Comparison of ENCODE assay signal across 8 mouse cellular contexts in genomic region chr19:37207303-37208175, GRCm38 (mm10). TPM values are rescaled to one million over a fixed set of nuclear protein-coding genes. Genes with fewer than 3 reads are reported as not detected.
DNase-seq lines count a peak whose midpoint lies in the region; ATAC-seq and TF ChIP-seq lines count a peak whose summit lies in the region.

TSS of gene March5 (plus strand) at chr19:37207543.

- under 1% methylated on average over 82 of the region's 94 CpGs for WGBS in embryonic facial prominence, embryonic 12.5 days
- WGBS in kidney, adult 2 months = under 1% methylated on average over 94 of the region's 94 CpGs
- under 1% methylated on average over 81 of the region's 94 CpGs for WGBS in limb, embryonic 11.5 days
- WGBS in midbrain, embryonic 13.5 days = under 1% methylated on average over 78 of the region's 94 CpGs

- H3K36me3 ChIP-seq in embryonic facial prominence, embryonic 12.5 days = peaks cover 22% of the 10 kb centered on the region
- H3K36me3 ChIP-seq in kidney, adult 2 months (ENCODE audit: control insufficient read depth, insufficient read depth, low read length) = no peaks in the 10 kb centered on the region; the same call in 1 of the 2 replicates
- peaks cover 5% of the 10 kb centered on the region; the same call in 1 of the 2 replicates for H3K36me3 ChIP-seq in limb, embryonic 11.5 days (ENCODE audit: control insufficient read depth, insufficient read depth, low read length)
- H3K36me3 ChIP-seq in midbrain, embryonic 13.5 days = peaks cover 22% of the 10 kb centered on the region

- no peak for TF ChIP-seq POLR2A in kidney, adult 2 months (IDR thresholded peaks at IDR 0.05; ENCODE audit: low read depth, low read length)

- peak within 1 kb of the TSS; percentile 98 for H3K9ac ChIP-seq in embryonic facial prominence, embryonic 12.5 days
- H3K9ac ChIP-seq in limb, embryonic 11.5 days (ENCODE audit: low read length) = peak within 1 kb of the TSS; percentile 98
- peak within 1 kb of the TSS; percentile 97 for H3K9ac ChIP-seq in midbrain, embryonic 13.5 days (replicated peaks)

- H3K27ac ChIP-seq in embryonic facial prominence, embryonic 12.5 days = peak within 1 kb of the TSS; percentile 93
- peak within 1 kb of the TSS; percentile 94 for H3K27ac ChIP-seq in kidney, adult 2 months (ENCODE audit: insufficient read depth, low read depth, low read length)
- peak within 1 kb of the TSS; percentile 81 for H3K27ac ChIP-seq in limb, embryonic 11.5 days (replicated peaks; ENCODE audit: low read depth, low read length)
- peak within 1 kb of the TSS; percentile 87 for H3K27ac ChIP-seq in midbrain, embryonic 13.5 days

- no peak for TF ChIP-seq CTCF in kidney, adult 2 months (conservative IDR thresholded peaks at IDR 0.05; ENCODE audit: insufficient read depth, insufficient read length, low read depth, low read length)

- H3K4me3 ChIP-seq in embryonic facial prominence, embryonic 12.5 days = peak within 1 kb of the TSS; percentile 91
- peak within 1 kb of the TSS; percentile 84 for H3K4me3 ChIP-seq in kidney, adult 2 months (ENCODE audit: insufficient read depth, low read depth, low read length)
- peak within 1 kb of the TSS; percentile 97 for H3K4me3 ChIP-seq in limb, embryonic 11.5 days (ENCODE audit: low read depth, low read length)
- H3K4me3 ChIP-seq in midbrain, embryonic 13.5 days (replicated peaks) = peak within 1 kb of the TSS; percentile 100

- H3K4me2 ChIP-seq in embryonic facial prominence, embryonic 12.5 days (replicated peaks) = peak within 1 kb of the TSS; percentile 81
- H3K4me2 ChIP-seq in limb, embryonic 11.5 days (ENCODE audit: low read depth, severe bottlenecking) = peak within 1 kb of the TSS; percentile 74
- peak within 1 kb of the TSS; percentile 88 for H3K4me2 ChIP-seq in midbrain, embryonic 13.5 days (replicated peaks)

- no peaks in the 10 kb centered on the region for H3K27me3 ChIP-seq in embryonic facial prominence, embryonic 12.5 days
- no peaks in the 10 kb centered on the region for H3K27me3 ChIP-seq in kidney, adult 2 months (replicated peaks; ENCODE audit: control insufficient read depth, insufficient read depth, low read length)
- H3K27me3 ChIP-seq in limb, embryonic 11.5 days (ENCODE audit: control insufficient read depth, insufficient read depth, low read length) = no peaks in the 10 kb centered on the region
- 0 out of 2 replicates have a peak, but pooled peaks cover 4% of the 10 kb centered on the region for H3K27me3 ChIP-seq in midbrain, embryonic 13.5 days

- H3K9me3 ChIP-seq in embryonic facial prominence, embryonic 12.5 days = no peaks in the 10 kb centered on the region
- H3K9me3 ChIP-seq in limb, embryonic 11.5 days (ENCODE audit: control insufficient read depth, low read length) = no peaks in the 10 kb centered on the region
- H3K9me3 ChIP-seq in midbrain, embryonic 13.5 days = no peaks in the 10 kb centered on the region

- peak; percentile 97 for ATAC-seq in embryonic facial prominence, embryonic 12.5 days (ENCODE audit: insufficient number of reproducible peaks, insufficient read depth, low FRiP score, low TSS enrichment)
- ATAC-seq in limb, embryonic 11.5 days (ENCODE audit: insufficient number of reproducible peaks, low FRiP score, low TSS enrichment, low read depth) = peak; percentile 95
- peak; percentile 100 for ATAC-seq in midbrain, embryonic 13.5 days

- peaks cover 11% of the 10 kb centered on the region for H3K4me1 ChIP-seq in embryonic facial prominence, embryonic 12.5 days
- peaks cover 14% of the 10 kb centered on the region for H3K4me1 ChIP-seq in kidney, adult 2 months (ENCODE audit: control insufficient read depth, insufficient read depth, low read length)
- H3K4me1 ChIP-seq in limb, embryonic 11.5 days (ENCODE audit: control insufficient read depth, insufficient read depth, low read length) = peaks cover 7% of the 10 kb centered on the region; the same call in 1 of the 2 replicates
- H3K4me1 ChIP-seq in midbrain, embryonic 13.5 days (replicated peaks) = peaks cover 20% of the 10 kb centered on the region

- DNase-seq in 3T3-L1 (ENCODE audit: low read depth, low spot score) = peak; percentile 78
- peak; percentile 94 to 95 for DNase-seq in adrenal gland, postnatal 36 days
- peak; percentile 90 to 95 for DNase-seq in heart, adult 18-20 months
- peak; percentile 95 for DNase-seq in kidney, adult 2 months
- DNase-seq in limb, embryonic 11.5 days (ENCODE audit: low spot score) = peak; percentile 91
- DNase-seq in spleen, adult 12 weeks (ENCODE audit: low spot score) = peak; percentile 78

RNA-seq across cellular contexts. Expression of gene March5, which starts in this region (rescaled TPM):
- 100 to 1,000 TPM; 102 to 116 TPM for total RNA-seq in adrenal gland, postnatal 36 days (2021)
- polyA plus RNA-seq in embryonic facial prominence, embryonic 12.5 days (2016; fragmentation: Nextera tagmentation; extraction: Ambion mirVana) = 143 and 144 TPM in 2 replicates
- 10 to 100 TPM; 83.4 to 86.0 TPM for total RNA-seq in heart, adult 18-20 months (2021)
- polyA plus RNA-seq in kidney, adult 2 months (2012; rRNA removed) = 32.0 and 43.0 TPM in 2 replicates
- 154 and 163 TPM in 2 replicates for polyA plus RNA-seq in limb, embryonic 11.5 days (2014; fragmentation: Nextera tagmentation; extraction: Ambion mirVana)
- polyA plus RNA-seq in midbrain, embryonic 13.5 days (2015; fragmentation: Nextera tagmentation; extraction: Ambion mirVana) = 119 and 126 TPM in 2 replicates

Comparison
In these comparisons a context has a peak if more than half of its experiments do, and no peak if none do; other contexts are left out.
1. Peak in every context shown above with its lines: DNase-seq, ATAC-seq, H3K4me3 ChIP-seq and H3K27ac ChIP-seq.